Mouse (Mus musculus) T-helper 17 cell (primary cell): Measurements from ENCODE around the gene Plcb3.

Experiments used
- in situ Hi-C, 2 experiments: fragments of 300-600 bp; cut with MboI, MseI; formaldehyde crosslinking; loops; 1 replicate in 1 of 2; 2 replicates in 1 of 2; pipeline ENCODE4 v1.15.1; 2025; ENCODE audit warnings: high pct_unique_total_duplicates in 2 of 2

The Plcb3 gene

DNA sequence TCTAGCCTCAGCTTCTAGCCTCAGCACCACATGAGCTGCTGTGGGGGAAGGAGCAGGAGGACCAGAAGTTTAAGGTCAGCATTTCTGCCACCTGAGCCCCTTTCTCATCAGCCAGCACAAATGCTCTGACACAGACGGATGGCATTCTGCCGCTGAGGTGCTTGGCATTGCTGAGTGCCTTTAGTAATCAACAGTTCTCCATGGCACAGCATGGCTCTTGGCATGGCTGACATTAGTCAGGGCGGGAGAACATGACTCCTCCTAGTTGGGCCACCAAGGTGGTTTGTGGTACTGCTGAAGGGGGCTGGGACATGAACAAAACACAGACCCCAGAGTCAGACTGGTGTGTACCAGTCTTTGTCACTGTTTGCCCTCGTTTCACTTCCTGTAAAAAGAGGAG is 28.1 kb downstream of the Plcb3 start:
- in situ Hi-C loops: loop anchor here in 1 of 2 experiments (5.0 kb wide), 1 partner anchor 261 kb away; no protein-coding TSS in a partner anchor

DNA sequence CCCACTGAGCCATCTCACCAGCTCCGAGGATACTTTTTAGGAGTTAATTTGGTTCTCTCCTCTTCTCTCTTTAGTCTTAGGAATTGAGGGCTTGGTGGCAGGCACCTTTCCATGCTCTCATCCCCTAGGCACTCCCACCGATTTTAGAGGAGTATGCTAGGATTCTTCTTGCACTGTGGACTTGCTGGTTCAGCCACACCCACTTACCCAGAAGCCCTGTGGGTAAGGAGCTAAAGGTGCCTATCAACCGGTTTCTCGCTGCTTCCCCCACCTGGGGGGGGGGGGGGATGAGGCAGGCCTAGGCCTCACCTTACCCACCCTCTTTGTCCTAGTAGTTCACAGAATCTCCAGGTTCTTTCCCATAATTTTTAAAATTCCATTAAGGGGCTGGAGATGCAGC is 28.5 kb downstream of the Plcb3 start:
- in situ Hi-C loops: loop anchor here in 1 of 2 experiments (5.0 kb wide), 1 partner anchor 260 kb away; no protein-coding TSS in a partner anchor

DNA sequence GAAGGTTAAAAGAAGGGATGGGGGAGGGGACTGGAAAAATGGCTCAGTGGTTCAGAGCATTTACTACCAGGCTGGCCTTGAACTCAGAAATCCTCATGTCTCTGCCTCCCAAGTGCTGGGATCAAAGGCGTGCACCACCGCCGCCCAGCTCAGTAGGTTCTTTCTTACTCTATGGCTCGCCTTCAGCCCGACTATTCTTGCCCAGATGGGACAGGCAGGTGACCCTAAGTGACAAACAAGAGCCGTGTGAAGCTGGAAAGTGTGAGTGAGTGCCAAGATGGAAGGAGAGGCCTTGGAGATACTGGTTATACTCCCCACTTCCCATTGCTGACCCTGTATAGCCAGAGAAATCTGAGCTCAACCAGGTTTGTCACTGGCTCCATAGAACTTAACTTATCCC is 32.6 kb downstream of the Plcb3 start:
- in situ Hi-C loops: no loop called here

DNA sequence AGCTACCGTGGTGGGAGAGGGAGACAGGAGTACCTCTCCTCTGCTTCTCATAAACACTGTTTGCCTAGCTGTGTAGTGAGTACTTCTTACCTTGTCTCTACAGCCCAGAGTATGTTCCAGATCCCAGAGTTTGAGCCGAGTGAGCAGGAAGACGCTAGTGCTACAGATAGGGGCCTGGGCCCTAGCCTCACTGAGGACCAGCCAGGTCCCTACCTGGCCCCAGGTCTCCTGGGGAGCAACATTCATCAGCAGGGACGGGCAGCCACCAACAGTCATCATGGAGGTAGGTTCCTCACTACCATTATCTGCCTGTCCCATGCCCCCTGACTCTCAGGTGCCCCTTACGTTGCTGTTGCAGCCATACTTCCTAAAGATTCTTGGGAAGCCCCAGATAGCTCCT is 33.5 kb downstream of the Plcb3 start:
- in situ Hi-C loops: no loop called here

GRCm38 (mm10) chr19:6942249-6942691 is 34.0 kb downstream of the Plcb3 start, which contains the start of gene Gpr137:
Gene Gpr137 (minus strand): TSS chr19:6942480.
- in situ Hi-C loops: no loop called here

- in situ Hi-C loops: no loop called here
Observed at GRCm38 (mm10) chr19:6941372-6942248, 34.7 kb downstream of the Plcb3 start, which contains the start of gene Bad. Gene Bad (plus strand): TSS chr19:6941861.

DNA sequence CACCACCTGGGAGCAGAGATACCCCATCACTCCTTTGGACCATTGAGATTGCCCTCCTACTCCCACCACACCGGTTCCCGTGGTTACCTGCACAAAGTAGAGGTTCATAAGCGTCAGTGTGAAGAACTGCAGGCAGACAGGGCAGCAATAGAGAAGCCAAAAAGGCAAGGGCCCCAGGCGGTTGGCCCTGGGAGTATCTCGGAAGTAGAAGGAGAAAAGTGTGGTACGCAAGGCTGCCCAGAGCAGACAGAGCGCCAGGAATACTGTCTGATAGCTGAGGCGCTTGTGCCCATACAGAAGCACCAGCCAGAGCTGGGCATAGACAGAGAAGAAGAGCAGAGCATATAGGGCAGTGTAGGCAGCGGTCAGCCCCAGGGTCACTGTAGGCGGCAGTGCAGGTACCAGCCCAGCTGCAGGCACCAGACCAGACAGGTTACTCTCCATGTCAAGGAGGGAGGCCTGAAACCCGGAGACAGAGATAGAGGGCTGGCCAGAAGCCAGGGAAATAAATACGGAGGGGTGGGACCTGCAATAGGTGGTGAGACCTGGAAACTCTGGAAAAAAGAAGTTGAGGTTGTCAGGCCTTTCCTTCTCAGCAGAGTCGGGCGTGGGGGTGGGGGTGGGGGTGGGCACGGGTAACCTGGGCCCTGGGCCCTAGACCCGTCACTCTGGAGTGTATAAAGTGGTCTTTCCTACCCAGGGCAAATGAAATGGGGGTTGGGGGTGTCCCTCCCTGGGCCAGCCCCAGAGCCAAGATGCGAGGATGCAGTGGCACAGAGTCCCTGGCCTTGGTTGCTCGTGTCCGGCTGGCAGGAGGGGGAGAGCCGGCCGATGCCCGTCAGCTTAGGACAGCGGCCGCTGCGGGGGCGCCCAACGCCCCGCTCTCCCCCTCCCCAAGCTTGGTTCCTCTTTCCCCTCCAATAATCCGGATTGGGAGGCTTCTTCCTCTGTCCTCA is 35.6 kb downstream of the Plcb3 start:
- in situ Hi-C loops: no loop called here

DNA sequence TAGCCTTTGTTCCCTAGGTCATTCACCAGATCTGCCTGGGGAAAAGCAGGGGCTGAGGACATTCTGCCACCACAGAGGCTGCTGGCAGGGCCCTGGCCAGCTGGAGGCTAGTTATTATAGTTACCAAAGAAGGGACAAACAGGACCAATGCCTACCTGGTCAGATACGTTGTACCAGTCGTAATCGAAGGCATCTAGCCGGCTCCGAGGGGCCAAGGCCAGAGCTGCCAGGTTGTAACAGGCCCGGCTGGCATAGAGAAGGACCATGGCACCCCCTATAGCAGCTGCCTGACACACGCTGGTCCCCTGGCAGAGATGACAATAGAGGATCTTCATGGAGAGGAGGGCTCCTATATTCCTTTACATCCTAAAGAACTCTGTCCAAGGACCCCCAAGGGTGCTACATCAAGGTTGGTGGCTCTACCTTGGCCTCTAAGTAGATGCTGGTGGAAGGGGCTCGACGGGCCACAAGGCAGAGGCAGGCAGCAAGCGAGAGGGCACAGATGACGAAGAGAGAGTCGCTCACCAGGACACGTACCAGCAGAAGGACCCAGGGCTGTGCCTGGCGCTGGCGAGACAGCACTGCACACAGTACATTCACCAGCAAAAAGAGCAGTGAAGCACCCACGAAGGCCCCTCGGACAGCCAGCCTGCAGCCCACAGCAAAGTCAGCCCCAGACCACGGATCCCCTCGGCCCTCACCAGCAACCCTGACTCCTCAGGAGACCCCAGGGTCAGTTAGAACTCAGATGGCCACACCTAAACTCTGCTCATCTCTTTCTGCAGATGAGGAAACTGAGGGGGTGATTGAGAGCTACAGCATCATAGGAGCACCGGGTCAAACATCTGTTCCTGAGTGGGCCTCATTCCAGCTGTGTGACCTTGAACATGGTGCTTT is 36.9 kb downstream of the Plcb3 start:
- in situ Hi-C loops: loop anchor here in 1 of 2 experiments (10.0 kb wide), 1 partner anchor 255 kb away; no protein-coding TSS in a partner anchor

DNA sequence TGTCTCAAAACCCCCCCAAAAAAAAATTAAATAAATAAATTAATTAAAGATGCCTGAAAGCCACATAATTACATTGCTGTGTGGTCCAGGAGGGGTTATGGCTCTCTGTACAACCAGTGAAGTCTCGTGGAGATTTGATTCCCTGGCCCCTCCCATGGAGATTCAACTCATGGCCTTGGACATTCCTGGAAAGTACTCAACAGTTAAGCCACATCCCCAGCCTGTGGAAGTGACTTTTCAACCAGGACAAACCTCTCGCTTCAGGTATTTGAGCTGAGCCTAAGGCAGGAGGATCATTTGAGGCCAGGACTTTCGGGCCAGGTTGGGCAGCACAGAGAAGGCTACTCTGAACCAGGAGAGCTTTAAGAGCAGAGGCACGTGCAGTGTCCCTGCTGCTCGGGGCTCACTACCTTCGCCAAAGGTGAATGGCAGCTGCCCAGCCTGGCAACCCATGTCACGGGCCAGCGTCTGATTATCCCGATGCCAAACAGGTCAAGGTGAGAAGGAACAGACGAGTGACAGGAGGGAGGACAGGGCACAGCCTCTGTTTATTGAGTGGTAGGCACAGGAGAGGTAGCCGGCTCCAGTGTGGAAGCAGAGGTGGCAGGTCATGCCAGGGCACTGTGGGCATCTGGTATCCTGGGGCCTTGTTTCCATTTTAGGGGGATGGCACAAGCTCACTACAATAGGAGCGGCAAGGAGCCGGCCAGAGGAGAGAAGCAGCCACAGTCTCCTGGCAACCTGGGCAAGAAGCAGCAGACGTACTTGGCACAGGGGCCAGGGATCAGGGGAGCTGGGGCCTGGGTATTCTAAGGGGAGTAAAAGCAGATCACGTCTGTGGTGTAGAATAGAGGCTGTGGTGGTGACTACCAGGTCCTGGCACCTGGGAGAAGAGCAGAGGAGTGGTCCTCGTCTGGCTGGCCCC is 38.5 kb downstream of the Plcb3 start:
- in situ Hi-C loops: loop anchor here in 1 of 2 experiments (10.0 kb wide), 1 partner anchor 253 kb away; no protein-coding TSS in a partner anchor

- in situ Hi-C loops: loop anchor here in 1 of 2 experiments (10.0 kb wide), 1 partner anchor 251 kb away; no protein-coding TSS in a partner anchor
Observed at GRCm38 (mm10) chr19:6936299-6936698, 40.0 kb downstream of the Plcb3 start.

DNA sequence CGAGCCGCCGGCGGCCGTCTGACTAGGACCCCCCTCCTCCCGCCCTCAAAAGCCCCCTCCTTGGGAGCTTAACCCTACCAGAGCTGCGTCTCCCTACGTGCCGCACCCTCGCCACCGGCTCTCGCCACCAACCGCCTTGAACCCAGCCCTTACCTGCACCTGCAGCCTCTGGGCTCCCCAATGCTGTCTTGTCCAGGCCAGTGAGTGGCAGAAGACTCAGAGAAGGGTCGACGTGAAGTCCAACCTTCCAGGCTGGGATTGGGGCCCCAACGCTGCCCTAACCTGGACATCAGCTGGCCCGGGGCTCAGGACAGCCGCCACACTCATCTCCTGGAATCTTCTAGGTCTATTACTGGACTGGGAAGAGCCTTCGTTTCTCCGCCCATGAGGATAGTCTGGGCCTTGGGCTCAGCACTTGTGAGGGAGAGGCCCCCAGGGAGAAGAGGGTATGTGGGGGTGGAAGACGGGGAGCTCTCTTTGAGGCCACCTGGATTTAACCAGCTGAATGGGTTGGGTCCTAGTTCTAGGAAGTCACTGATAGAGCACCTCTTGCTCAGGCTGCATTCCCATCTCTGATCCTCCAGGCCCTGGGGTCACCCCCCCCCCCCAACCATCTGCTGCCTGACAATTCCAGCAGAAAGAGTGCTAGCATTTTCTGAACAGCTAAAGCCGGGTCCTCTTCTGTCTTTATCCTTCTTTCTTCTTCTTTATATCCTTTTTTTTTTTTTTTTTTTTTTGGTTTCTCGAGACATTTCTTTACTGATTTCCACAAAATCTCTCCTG is 41.9 kb downstream of the Plcb3 start, which contains the start of gene Kcnk4:
TSS of gene Kcnk4 (minus strand) at position 321 of the 783 bp plus-strand sequence.
- in situ Hi-C loops: loop anchor here in 1 of 2 experiments (10.0 kb wide), 1 partner anchor 250 kb away; no protein-coding TSS in a partner anchor

DNA sequence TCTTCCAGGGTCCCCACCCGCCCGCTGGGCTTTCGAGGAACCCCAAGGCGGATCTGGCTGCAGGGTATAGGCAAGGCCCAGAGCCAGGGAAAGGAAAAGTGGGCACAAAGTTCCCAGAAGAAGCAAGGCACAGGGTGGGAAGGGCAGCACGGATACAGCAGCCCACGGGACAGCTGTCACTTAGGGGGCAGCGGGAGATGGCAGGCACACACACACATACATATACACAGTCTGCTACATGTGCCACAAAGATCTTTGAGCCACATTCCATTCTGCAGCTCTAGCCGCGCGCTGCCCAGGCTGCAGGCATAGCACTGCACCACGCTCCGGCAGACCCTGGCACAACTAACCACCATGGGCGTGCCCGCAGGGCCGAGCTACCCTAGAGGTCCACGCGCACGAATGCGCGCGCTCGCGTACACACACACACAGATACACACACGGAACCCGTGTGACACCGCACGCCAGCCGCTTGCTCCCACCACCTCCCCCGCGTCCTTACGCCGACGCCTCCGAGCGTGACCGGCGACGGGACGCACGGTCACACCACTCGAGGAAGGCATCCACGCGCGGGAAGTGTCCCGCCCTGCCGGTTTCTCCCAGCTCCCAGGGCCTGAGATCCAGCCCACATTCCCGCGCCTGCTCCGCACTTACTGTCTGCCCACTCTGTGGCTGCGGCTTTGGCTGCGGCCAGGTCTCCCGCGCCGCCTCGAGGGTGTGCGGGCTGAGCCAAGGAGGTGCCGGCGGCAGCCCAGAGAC is 42.7 kb downstream of the Plcb3 start:
- in situ Hi-C loops: loop anchor here in 1 of 2 experiments (10.0 kb wide), 1 partner anchor 249 kb away; no protein-coding TSS in a partner anchor

- in situ Hi-C loops: loop anchor here in 1 of 2 experiments (10.0 kb wide), 1 partner anchor 248 kb away; no protein-coding TSS in a partner anchor
Observed at GRCm38 (mm10) chr19:6933102-6933435, 43.2 kb downstream of the Plcb3 start.

DNA sequence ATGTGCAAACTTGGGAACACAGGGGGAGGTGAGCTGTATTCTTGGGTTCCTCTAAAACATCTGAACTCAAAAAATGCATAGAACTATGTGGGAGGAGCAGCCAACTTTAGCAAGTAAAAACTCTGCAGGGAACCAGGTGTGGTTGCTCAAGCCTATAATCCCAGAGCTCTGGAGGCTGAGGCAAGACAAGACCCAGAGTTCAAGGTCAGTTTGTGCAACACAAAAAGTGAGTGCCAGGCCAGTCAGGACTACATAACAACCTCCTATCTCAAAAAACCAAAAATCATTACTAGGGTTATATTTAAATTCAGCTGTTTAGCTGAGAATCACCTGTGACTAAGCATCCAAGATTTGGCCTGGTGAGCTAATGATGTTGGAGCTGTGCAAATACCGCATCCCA is 44.3 kb downstream of the Plcb3 start:
- in situ Hi-C loops: loop anchor here in 1 of 2 experiments (10.0 kb wide), 1 partner anchor 247 kb away; no protein-coding TSS in a partner anchor

DNA sequence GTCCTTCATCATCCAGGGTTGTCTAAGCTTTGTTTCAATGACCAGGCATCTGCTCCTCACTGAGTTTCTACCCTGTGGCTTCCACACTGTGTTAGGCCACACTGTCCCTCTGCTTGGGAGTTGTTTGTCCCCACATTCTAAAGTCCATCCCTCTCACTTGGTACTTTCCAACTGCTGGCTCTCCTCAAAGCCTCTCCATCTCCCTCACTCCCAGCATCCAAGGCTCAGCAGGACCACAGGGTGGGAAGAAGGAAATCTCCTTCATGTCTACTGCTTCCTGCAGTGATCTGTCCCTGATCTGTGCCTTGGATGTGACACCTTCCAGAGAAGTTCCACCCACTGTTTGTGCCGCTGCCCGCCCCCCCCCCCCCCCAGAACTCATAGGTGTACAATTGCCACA is 45.3 kb downstream of the Plcb3 start:
- in situ Hi-C loops: loop anchor here in 1 of 2 experiments (10.0 kb wide), 1 partner anchor 246 kb away; no protein-coding TSS in a partner anchor

- in situ Hi-C loops: no loop called here
Observed at GRCm38 (mm10) chr19:6928080-6928479, 48.2 kb downstream of the Plcb3 start.

GRCm38 (mm10) chr19:6926559-6927255 is 49.6 kb downstream of the Plcb3 start:
- in situ Hi-C loops: no loop called here
